Mouse (Mus musculus) liver, embryonic 12.5 days (tissue): ENCODE data around the gene Btf3l4. TPM values are rescaled to one million over a fixed set of nuclear protein-coding genes. Genes with fewer than 3 reads are reported as not detected.

Experiments
- ATAC-seq: fragments of 200-750 bp; cut with Nextera tagmentation; 2 replicates; pipeline ENCODE4 v1.8.0; 2017; ENCODE audit warnings: moderate number of reproducible peaks, mild to moderate bottlenecking, moderate library complexity
- H3K27ac ChIP-seq: fragments of 300-500 bp; sonication (generic); 2 replicates; pipeline ENCODE4 v1.5.1; 2016; ENCODE audit warnings: mild to moderate bottlenecking
- H3K27me3 ChIP-seq: fragments of 300-500 bp; sonication (generic); replicated peaks from 2 replicates; pipeline ENCODE4 v1.6.1; 2016; ENCODE audit warnings: mild to moderate bottlenecking, moderate library complexity
- H3K36me3 ChIP-seq: fragments of 300-500 bp; sonication (generic); 2 replicates; pipeline ENCODE4 v1.6.1; 2016; ENCODE audit warnings: mild to moderate bottlenecking, moderate library complexity
- H3K4me1 ChIP-seq: fragments of 300-500 bp; sonication (generic); 2 replicates; pipeline ENCODE4 v1.6.1; 2016
- H3K4me2 ChIP-seq: fragments of 300-500 bp; sonication (generic); 2 replicates; pipeline ENCODE4 v1.6.1; 2016; ENCODE audit warnings: mild to moderate bottlenecking, moderate library complexity
- H3K4me3 ChIP-seq: fragments of 300-500 bp; sonication (generic); 2 replicates; pipeline ENCODE4 v1.5.1; 2016; ENCODE audit warnings: mild to moderate bottlenecking, moderate library complexity
- H3K9ac ChIP-seq: fragments of 300-500 bp; sonication (generic); 2 replicates; pipeline ENCODE4 v1.6.1; 2016; ENCODE audit warnings: mild to moderate bottlenecking, moderate library complexity
- H3K9me3 ChIP-seq: fragments of 300-500 bp; sonication (generic); replicated peaks from 2 replicates; pipeline ENCODE4 v1.6.1; 2016; ENCODE audit warnings: mild to moderate bottlenecking, moderate library complexity
- WGBS: fragments of 180-500 bp; shearing (Covaris S2); methylation state at CpG from one replicate; pipeline ENCODE4 v1.1.7; 2016; ENCODE audit not compliant: insufficient replicate concordance; 5-methylcytosine and 5-hydroxymethylcytosine counted together
- polyA plus RNA-seq: library from polyadenylated mRNA; unstranded; fragments of >200 nt; fragmentation: Nextera tagmentation; extraction: Ambion mirVana; gene quantifications from 2 replicates; pipeline ENCODE4 v1.2.1, GENCODE M21; 2016

The Btf3l4 gene
- polyA plus RNA-seq, 1 experiment from 2014 or later: 67.0 TPM

DNA sequence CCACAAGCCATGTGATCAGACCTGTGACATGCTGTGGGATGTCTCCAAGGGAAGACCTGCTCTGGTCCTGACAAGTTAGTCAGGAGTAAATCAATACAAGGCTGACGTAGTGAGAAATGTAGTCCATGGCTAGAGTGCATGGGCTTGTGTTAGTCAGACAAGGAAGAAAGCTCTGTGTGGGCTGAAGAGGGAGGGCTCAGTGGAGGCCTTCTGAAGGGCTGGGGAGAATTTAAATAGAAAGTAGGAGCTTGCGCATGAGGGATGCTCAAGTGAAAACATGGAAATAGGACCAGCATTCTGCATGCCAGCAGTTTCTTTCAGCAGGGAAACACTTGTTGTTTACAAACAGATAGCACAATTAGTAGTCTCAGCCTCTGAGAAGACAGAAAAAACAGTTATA is 29.9 kb downstream of the Btf3l4 start:
- no peak overlapping the region for H3K4me2 ChIP-seq
- no peak overlapping the region for H3K9ac ChIP-seq
- H3K9me3 ChIP-seq: no peaks in the 10 kb centered on the region
- no peaks in the 10 kb centered on the region for H3K36me3 ChIP-seq
- H3K4me1 ChIP-seq: no peaks in the 10 kb centered on the region
- H3K27me3 ChIP-seq: no peaks in the 10 kb centered on the region
- no peak for ATAC-seq
- no peak overlapping the region for H3K4me3 ChIP-seq
- no peak overlapping the region for H3K27ac ChIP-seq
- WGBS: 66% methylated on average over 2 of the region's 2 CpGs

DNA sequence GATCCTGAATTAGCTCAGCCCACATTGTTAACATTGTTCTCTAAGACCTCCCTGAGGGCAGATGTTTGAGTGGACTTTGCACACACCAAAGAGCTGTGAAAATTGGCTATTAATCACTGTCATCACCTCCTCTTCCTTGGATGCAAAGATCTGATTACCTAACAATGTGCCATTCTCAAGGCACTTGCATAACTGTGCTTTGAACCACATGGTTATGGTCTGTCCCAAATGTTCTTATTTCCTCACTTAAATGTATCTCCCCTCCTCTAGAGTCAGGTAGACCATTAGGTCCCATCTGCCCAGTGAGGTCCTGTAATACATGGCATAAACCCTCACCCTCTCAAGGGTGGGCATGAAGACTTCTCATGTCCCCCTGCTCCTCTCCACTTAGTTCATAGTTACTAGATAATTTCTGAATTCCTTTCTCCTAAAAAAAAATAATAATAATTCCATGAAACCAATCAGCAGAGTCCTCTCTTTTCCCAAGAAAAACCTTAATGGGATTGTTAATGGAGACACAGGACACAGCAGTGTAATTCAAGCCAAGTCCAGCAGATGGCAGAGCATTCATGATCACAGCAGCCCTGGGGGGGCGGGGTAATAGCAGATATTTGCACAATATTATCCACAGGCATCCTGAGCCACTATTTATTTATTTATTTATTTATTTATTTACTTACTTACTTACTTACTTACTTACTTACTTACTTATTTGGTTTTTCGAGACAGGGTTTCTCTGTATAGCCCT is 35.2 kb downstream of the Btf3l4 start:
- Histone ChIP-seq H3K27me3 (no peaks in the 10 kb centered on the region), H3K36me3 (no peaks in the 10 kb centered on the region), H3K9ac (no peak overlapping the region), H3K4me2 (no peak overlapping the region), H3K4me3 (no peak overlapping the region), H3K9me3 (no peaks in the 10 kb centered on the region), H3K27ac (no peak overlapping the region), H3K4me1 (no peaks in the 10 kb centered on the region)
- ATAC-seq: no peak
- WGBS: 35% methylated on average over 2 of the region's 2 CpGs

DNA sequence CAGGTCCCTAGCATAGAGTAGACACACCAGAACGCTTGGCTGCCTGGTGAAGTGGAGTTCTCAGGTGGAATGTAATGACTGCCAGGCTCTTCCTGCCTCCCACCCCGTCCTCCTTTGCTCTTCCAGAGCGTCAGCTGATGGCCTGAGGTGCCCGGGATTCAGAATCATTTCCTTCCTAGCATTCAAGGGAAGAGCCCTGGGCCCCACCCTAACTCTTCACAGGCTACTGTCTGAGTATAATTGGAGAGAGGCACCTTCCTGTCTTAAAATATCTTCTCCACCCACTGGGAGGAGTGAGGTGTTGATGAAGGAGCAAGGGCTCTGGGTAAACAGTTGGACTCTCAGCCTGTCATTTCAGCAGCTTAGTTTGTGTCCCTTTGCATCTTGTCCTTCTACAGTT is 36.7 kb downstream of the Btf3l4 start:
- Histone ChIP-seq H3K4me1 (no peaks in the 10 kb centered on the region), H3K4me3 (no peak overlapping the region), H3K9ac (no peak overlapping the region), H3K9me3 (no peaks in the 10 kb centered on the region), H3K27me3 (no peaks in the 10 kb centered on the region), H3K36me3 (no peaks in the 10 kb centered on the region), H3K4me2 (no peak overlapping the region), H3K27ac (no peak overlapping the region)
- 35% methylated on average over 4 of the region's 4 CpGs for WGBS
- no peak for ATAC-seq

DNA sequence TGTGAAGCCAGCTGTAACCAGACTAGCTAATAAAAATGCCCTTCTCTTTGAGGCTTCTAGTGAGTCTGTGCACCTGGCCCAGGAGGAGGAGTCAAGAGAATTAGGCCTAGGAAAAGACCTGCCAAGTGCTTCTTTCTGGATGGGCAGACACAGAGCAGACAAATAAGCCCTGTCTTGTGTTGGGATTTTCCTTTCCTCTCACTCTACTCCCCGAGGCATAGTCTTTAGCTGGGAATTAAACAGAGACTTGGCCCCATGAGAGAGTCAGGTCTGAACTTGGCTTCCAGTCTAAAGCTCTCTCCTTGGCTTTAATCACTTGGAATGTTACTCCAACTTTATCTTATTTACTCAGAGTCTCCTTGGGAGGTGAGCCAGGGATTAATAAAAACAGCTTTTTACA is 39.5 kb downstream of the Btf3l4 start:
- Histone ChIP-seq H3K4me1 (no peaks in the 10 kb centered on the region), H3K9ac (no peak overlapping the region), H3K4me2 (no peak overlapping the region), H3K9me3 (no peaks in the 10 kb centered on the region), H3K27me3 (no peaks in the 10 kb centered on the region), H3K4me3 (no peak overlapping the region), H3K36me3 (no peaks in the 10 kb centered on the region), H3K27ac (no peak overlapping the region)
- WGBS: 44% methylated on average over 1 of the region's 1 CpGs
- ATAC-seq: no peak

DNA sequence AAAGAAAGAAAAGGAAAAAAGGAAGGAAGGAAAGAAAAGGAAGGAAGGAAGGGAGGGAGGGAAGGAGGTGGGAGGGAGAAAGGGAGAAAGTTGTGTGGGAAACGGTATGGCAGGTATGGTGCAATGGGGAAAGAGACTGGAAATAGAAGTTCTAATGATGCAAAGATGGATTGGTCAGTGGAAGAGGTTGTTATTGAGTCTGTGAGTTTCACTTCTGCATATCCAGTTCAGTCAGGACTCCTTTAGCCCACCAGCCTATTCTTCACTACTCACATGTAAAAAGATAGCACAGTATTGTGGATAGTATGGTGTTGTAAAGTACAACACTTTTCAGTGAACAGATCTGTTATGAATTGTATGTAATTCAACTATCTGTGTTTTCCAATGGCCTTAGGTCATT is 42.9 kb downstream of the Btf3l4 start:
- ATAC-seq: no peak
- H3K9ac ChIP-seq: no peak overlapping the region
- H3K9me3 ChIP-seq: no peaks in the 10 kb centered on the region
- no peaks in the 10 kb centered on the region for H3K36me3 ChIP-seq
- no peak overlapping the region for H3K4me3 ChIP-seq
- no peak overlapping the region for H3K27ac ChIP-seq
- whole genome bisulfite sequencing: 27% methylated on average over 1 of the region's 1 CpGs
- H3K4me1 ChIP-seq: no peaks in the 10 kb centered on the region
- H3K27me3 ChIP-seq: no peaks in the 10 kb centered on the region
- no peak overlapping the region for H3K4me2 ChIP-seq

DNA sequence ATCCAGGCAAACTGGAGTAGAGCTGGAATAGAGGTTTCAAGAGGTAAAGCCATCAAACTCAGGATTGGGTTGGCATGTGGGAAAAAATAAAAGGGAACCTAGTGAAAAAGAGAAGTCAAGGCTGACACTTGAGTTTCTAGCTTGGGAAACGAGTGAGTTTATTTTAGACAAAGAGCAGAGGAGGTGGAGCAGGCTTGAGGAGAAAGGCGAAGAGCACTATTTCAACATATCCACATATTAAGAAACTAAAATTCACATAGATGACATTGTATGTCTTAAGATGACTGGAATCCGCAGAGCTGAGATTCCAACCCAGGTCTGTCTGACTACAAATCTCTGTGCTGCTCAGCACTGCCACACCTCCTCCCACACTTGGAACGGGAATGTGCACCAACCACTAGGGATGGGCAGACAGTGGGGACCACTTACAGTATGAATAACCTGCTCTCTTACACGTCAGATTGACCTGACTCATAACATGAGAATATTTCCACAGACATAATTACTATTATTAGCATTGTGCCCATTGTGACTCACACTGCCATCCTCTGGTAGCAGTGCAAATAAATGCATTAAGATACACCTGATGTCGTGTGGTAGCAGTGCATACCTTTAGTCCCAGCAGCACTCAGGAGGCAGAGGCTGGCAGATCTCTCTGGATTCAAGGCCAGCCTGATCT is 44.0 kb downstream of the Btf3l4 start:
- 48% methylated on average over 6 of the region's 6 CpGs for WGBS
- H3K4me2 ChIP-seq: no peak overlapping the region
- no peak for ATAC-seq

DNA sequence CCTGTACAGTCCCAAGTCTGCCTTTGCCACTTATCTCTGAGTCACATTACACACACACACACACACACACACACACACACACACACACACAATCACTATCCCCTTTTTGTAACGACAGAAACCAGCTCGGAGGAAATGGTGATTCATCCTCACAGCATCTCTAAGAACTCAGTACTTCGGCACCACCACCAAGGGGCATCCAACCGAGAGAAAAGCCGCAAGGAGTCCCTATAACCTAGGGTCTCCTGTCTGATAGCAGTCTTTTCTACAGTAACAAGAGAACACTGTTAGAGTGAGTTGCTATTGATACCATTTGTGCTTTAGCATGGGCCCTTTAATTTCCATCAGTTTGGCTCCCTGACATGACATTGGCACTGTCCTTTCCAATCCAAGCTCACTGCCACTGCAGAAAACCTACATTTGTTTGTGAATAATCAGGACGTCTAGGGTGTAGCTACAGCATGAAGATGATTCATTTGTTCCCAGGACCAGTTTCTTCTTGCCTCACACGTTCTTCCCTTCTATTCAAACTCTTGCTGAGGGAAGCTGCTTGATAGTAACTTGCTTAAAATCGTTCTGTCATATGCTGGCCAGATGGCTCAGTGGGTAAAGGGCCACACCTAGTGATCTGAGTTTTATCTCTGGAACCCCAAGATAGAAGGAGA is 50.9 kb downstream of the Btf3l4 start:
- 19% methylated on average over 8 of the region's 8 CpGs for WGBS

More for the DNA sequence above, 44.0 kb downstream of the Btf3l4 start:
- no peak overlapping the region for H3K9ac ChIP-seq
- H3K4me3 ChIP-seq: no peak overlapping the region
- H3K36me3 ChIP-seq: no peaks in the 10 kb centered on the region
- no peaks in the 10 kb centered on the region for H3K4me1 ChIP-seq
- H3K27ac ChIP-seq: no peak overlapping the region
- H3K27me3 ChIP-seq: no peaks in the 10 kb centered on the region
- no peaks in the 10 kb centered on the region for H3K9me3 ChIP-seq

DNA sequence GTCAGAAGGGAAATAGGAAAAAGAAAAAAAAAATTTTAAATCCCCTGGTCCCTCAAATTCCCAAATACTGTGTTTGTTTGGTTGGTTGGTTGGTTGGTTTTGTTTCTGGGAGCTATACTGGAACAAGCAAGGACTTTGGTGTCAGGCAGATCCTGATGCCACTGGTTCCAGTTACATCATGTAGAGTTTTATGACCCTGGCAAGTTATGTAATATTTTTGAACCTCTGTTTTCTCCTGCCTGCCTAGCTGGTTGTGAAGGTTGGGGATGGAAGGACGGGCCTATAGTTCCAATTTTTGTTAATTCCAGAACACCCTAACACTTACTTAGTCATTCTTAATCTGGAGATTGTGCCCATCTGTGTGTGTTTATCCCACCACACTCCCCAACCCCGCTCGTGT is 51.8 kb downstream of the Btf3l4 start:
- Histone ChIP-seq H3K9me3 (no peaks in the 10 kb centered on the region), H3K4me1 (peaks cover 11% of the 10 kb centered on the region), H3K36me3 (no peaks in the 10 kb centered on the region), H3K27me3 (peaks cover 43% of the 10 kb centered on the region), H3K9ac (no peak overlapping the region), H3K4me3 (no peak overlapping the region), H3K27ac (no peak overlapping the region), H3K4me2 (no peak overlapping the region)
- 65% methylated on average over 3 of the region's 3 CpGs for WGBS
- no peak for ATAC-seq

More for the DNA sequence above, 50.9 kb downstream of the Btf3l4 start:
- no peak overlapping the region for H3K4me2 ChIP-seq
- H3K9me3 ChIP-seq: no peaks in the 10 kb centered on the region
- no peaks in the 10 kb centered on the region for H3K36me3 ChIP-seq
- ATAC-seq: no peak
- H3K27me3 ChIP-seq: peaks cover 43% of the 10 kb centered on the region
- peaks cover 11% of the 10 kb centered on the region for H3K4me1 ChIP-seq
- H3K9ac ChIP-seq: no peak overlapping the region
- no peak overlapping the region for H3K27ac ChIP-seq
- no peak overlapping the region for H3K4me3 ChIP-seq

DNA sequence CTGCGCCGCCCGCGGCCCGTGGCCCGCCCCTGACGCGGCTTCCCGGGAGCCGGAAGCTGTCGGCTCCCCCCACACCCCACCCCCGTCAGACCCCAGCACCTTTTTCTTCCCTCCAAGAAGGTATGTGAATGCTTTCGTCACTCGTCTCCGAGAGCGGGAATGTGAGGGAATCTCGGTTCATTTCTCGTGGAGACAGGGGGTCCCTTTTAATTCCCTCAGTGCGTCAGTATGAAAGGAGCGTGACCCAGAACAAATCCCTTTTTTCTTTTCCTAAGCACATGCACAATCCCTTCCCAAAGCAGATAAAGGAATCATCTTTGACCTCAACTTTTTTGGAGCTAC is 52.6 kb downstream of the Btf3l4 start:
- no peak for ATAC-seq
- H3K9me3 ChIP-seq: no peaks in the 10 kb centered on the region
- H3K36me3 ChIP-seq: no peaks in the 10 kb centered on the region
- H3K27ac ChIP-seq: no peak overlapping the region
- peaks cover 43% of the 10 kb centered on the region for H3K27me3 ChIP-seq
- H3K9ac ChIP-seq: peak overlapping the region; percentile 75
- peak overlapping the region; percentile 71 for H3K4me3 ChIP-seq
- 3% methylated on average over 20 of the region's 20 CpGs for WGBS
- peak overlapping the region; percentile 96 for H3K4me2 ChIP-seq
- peaks cover 11% of the 10 kb centered on the region for H3K4me1 ChIP-seq

DNA sequence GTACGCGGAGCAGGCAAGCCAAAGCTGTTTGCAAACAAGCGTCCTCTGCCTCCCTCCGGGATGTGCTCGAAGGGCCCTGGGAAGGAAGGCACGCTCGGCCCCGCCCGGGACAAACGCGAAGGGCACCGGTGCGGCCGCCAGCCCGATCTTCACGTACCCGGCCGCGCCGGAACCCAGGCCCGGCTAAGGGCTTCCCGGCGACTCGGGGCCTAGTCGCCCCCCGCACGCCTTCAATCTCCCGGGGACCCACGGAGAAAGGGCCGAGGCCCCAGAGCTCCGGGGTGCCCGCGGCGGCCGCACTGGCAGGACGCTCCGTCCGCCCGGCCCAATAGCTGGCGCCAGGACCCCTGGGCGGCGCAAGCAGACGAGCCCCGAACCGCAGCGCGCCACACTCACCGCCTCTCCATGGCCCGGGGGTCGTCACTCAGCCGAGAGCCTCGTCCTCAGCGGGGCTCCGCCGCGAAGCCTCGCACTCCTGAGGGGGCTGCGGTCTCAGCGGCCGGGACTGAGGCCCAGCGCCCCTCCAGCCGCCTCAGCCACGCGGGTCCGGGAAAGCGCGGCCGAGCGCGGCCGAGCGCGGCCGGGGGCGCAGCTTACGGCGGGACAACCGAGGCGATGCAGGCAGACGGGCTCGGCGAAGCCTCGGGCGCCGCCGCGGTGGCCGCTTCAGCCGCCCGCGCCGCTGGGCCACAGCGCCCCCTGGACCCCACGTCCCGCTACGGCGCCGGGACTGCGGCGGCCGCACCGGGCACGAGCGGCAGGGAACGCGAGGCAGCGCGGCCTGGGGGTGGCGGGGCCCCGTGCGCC is 53.2 kb downstream of the Btf3l4 start, which contains the start of gene Zfyve9:
Gene Zfyve9 (minus strand): TSS at position 742 of the 807 bp plus-strand sequence.
- H3K9me3 ChIP-seq: no peaks in the 10 kb centered on the region
- no peaks in the 10 kb centered on the region for H3K36me3 ChIP-seq
- peak within 1 kb of the TSS; percentile 75 for H3K9ac ChIP-seq
- peak within 1 kb of the TSS; percentile 76 for H3K27ac ChIP-seq
- under 1% methylated on average over 101 of the region's 111 CpGs for WGBS
- peaks cover 43% of the 10 kb centered on the region for H3K27me3 ChIP-seq
- peak; percentile 77 for ATAC-seq
- peaks cover 11% of the 10 kb centered on the region for H3K4me1 ChIP-seq
- H3K4me2 ChIP-seq: peak within 1 kb of the TSS; percentile 96
- H3K4me3 ChIP-seq: peak within 1 kb of the TSS; percentile 71

DNA sequence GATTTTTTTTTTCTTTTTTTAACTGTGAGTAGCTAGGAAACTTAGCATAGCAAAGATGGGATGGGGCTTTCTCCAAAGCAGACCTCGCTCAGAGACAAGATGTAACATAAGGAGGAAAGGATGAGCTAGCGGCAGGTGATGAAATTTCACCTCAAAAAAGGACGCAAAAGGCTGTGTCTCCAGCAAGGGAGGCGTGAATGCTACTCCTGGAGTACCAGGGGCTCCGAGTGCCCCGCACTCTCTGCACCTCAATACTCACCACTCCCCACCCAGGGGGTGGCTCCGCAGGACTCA is 53.7 kb downstream of the Btf3l4 start:
- H3K9ac ChIP-seq: peak overlapping the region; percentile 75
- H3K9me3 ChIP-seq: no peaks in the 10 kb centered on the region
- no peak for ATAC-seq
- peak overlapping the region; percentile 76; the same call in 1 of the 2 replicates for H3K27ac ChIP-seq
- no peaks in the 10 kb centered on the region for H3K36me3 ChIP-seq
- peaks cover 43% of the 10 kb centered on the region for H3K27me3 ChIP-seq
- WGBS: under 1% methylated on average over 7 of the region's 7 CpGs
- peak overlapping the region; percentile 96 for H3K4me2 ChIP-seq
- peaks cover 11% of the 10 kb centered on the region for H3K4me1 ChIP-seq
- H3K4me3 ChIP-seq: peak overlapping the region; percentile 71

DNA sequence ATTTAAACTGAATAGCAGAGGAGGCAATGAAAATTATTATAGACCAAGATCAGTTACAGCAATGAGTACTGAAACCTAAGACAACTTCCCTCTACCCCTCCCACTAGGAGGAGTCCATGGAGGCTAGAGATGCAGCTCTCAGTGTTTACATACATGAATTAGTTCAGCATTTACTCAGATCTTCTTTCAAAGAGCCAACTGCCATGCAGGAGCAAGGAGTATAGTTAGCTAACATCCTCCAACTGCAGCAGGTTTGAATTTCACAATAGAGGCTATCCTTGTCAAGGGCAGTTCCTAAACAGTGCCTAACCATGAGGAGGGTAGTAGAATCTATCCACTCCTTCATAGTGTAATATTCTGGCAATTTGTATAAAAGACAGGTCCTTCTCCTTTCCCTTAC is 64.9 kb downstream of the Btf3l4 start:
- Histone ChIP-seq H3K27me3 (no peaks in the 10 kb centered on the region), H3K4me3 (no peak overlapping the region), H3K36me3 (no peaks in the 10 kb centered on the region), H3K4me1 (no peaks in the 10 kb centered on the region), H3K27ac (no peak overlapping the region), H3K9me3 (no peaks in the 10 kb centered on the region), H3K9ac (no peak overlapping the region), H3K4me2 (no peak overlapping the region)
- no peak for ATAC-seq
